Mouse (Mus musculus) E14TG2a.4 (cell line): ENCODE measurements around the gene Sar1b.

ENCODE experiments used
- H3K27me3 ChIP-seq: 2 replicates; pipeline ENCODE4 v1.6.1; 2014; ENCODE audit warnings: low read length, control low read depth; ENCODE audit not compliant: insufficient read depth
- H3K36me3 ChIP-seq: 2 replicates; pipeline ENCODE4 v1.6.1; 2014; ENCODE audit warnings: low read length, control low read depth; ENCODE audit not compliant: insufficient read depth
- H3K4me1 ChIP-seq: replicated peaks from 2 replicates; pipeline ENCODE4 v1.6.1; 2014; ENCODE audit warnings: low read depth, low read length, control low read depth
- H3K4me3 ChIP-seq: replicated peaks from 2 replicates; pipeline ENCODE4 v1.5.1; 2014; ENCODE audit warnings: mild to moderate bottlenecking, low read length
- H3K9me3 ChIP-seq: 2 replicates; pipeline ENCODE4 v1.6.1; 2014; ENCODE audit warnings: low read length, control low read depth
- CTCF ChIP-seq: conservative IDR thresholded peaks from 2 replicates; pipeline ENCODE4 v1.5.1; 2014; ENCODE audit warnings: low read length
- NANOG ChIP-seq: IDR thresholded peaks from 2 replicates; pipeline ENCODE4 v1.6.1; 2014; ENCODE audit warnings: borderline replicate concordance, low read length, mixed read lengths
- POU5F1 ChIP-seq: IDR thresholded peaks from 2 replicates; pipeline ENCODE4 v1.6.1; 2014; ENCODE audit warnings: low read length, borderline replicate concordance

Gene Sar1b

DNA sequence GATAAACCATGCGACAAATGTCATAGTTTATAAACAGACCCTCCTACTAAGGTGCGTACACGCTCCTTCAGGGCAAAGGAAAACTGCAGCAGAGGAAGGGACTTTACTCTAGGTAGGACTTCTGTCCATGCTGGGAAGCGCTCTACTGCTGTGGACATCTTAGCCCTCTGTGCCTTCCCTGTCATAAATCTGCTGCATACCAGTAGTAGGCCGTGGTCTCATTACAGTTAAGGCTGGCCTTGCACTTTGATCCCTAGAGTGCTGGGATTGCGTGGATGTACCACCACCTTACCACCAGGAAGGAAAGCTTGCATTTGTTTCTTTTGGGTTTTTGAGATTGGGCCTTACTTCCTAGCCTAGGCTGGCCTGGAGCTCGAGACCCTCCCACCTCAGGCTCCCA, 27.2 kb downstream of the Sar1b start:
- H3K27me3 ChIP-seq = no peaks in the 10 kb centered on the region
- TF ChIP-seq POU5F1 (no peak), CTCF (no peak), NANOG (no peak)
- peaks cover 7% of the 10 kb centered on the region for H3K4me1 ChIP-seq
- no peak overlapping the region for H3K4me3 ChIP-seq
- H3K9me3 ChIP-seq = no peaks in the 10 kb centered on the region
- peaks cover 58% of the 10 kb centered on the region for H3K36me3 ChIP-seq

DNA sequence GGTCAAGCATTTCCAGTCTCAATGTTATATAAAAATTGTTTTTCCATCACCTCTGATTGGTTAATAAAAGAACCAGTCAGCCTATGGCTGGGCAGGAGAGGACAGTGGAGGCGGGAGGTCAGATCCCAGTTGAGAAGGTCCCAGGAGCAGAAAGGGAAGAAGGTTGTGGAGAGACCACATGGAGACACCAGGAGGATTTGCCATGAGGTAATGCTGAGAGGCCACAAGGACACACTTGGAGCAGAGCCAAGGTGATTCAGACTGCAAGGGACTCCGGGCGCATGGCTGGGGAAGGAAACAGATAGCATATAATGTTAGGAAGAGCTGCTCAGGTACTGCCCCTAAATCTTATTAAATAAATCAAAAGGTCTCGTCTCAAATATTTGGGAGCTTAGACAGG, 32.8 kb downstream of the Sar1b start:
- peaks cover 6% of the 10 kb centered on the region; the same call in 1 of the 2 replicates for H3K4me1 ChIP-seq
- peaks cover 16% of the 10 kb centered on the region for H3K36me3 ChIP-seq
- TF ChIP-seq CTCF (no peak), NANOG (no peak), POU5F1 (no peak)
- H3K4me3 ChIP-seq = no peak overlapping the region
- no peaks in the 10 kb centered on the region for H3K27me3 ChIP-seq
- no peaks in the 10 kb centered on the region for H3K9me3 ChIP-seq

DNA sequence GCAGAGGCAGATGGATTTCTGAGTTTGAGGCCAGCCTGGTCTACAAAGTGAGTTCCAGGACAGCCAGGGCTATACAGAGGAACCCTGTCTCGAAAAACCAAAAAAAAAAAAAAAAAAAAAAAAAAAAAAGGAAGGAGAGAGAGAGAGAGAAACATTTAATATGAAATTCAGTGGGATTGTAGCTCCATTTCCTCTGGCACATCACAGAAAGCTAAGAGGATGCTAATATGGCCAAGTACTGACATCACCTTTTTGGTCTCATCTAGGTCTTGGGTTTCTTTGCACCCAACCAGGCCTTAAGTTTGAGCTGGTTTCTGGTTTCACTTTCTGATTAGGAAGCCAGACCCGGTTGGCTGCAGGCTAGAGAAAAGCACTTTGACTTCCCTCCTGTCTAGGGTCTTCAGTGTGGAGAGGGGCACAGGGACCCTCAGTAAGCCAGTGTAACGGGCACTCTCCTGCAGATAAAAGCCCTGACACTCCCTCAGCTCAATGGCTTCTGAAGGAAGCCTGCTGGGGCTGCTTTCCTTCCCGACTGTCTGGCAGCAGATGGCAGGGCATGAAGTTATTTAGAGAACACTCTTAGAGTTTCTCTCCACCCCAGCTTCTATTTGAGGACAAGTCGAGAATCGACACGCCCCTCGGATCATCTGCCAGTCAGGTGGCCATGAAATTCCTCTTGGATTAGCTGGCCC, 37.3 kb downstream of the Sar1b start:
- no peak for TF ChIP-seq NANOG
- TF ChIP-seq CTCF = no peak
- no peak for TF ChIP-seq POU5F1
- Histone ChIP-seq H3K36me3 (no peaks in the 10 kb centered on the region), H3K9me3 (no peaks in the 10 kb centered on the region), H3K4me1 (peaks cover 15% of the 10 kb centered on the region), H3K4me3 (no peak overlapping the region), H3K27me3 (no peaks in the 10 kb centered on the region)

DNA sequence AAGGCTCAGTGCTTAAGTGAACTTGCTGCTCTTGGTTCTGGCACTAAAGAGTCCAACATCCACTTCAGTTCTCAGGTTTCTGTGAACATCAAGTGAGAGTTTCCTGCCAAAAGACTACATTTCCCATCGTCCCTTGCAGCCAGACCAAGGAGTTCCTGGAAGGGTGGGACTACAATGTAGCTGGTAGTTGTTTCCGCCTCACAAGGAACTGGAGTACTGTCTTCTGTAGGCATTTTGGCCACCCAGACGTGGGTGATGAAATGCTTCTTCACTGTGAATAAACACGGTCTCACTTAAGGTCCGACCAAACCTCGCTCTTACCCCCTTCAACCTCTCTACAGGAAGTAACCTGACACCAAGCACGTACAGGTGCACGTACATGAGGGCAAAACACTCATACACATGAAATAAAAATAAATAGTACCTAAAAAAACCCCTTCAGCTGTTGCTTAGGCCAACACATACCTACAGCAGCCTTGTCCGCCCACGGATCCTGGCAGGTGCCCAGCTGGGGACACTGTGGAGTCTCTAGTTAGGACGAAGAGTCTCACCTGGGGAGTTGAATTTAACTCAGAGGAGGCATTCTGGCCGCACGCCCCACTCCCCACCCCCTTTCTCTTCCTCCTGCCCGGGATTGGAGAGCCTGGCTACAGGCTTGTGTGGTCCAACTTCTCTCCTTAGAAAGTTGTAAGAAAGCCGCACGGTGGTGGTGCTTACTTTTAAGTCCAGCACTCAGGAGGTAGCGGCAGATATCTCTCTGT, 41.9 kb downstream of the Sar1b start:
- no peaks in the 10 kb centered on the region for H3K36me3 ChIP-seq
- H3K4me1 ChIP-seq = peaks cover 43% of the 10 kb centered on the region
- H3K9me3 ChIP-seq = no peaks in the 10 kb centered on the region
- no peaks in the 10 kb centered on the region for H3K27me3 ChIP-seq
- TF ChIP-seq POU5F1 = no peak
- no peak for TF ChIP-seq NANOG
- TF ChIP-seq CTCF = no peak
- peak overlapping the region; percentile 76 for H3K4me3 ChIP-seq

DNA sequence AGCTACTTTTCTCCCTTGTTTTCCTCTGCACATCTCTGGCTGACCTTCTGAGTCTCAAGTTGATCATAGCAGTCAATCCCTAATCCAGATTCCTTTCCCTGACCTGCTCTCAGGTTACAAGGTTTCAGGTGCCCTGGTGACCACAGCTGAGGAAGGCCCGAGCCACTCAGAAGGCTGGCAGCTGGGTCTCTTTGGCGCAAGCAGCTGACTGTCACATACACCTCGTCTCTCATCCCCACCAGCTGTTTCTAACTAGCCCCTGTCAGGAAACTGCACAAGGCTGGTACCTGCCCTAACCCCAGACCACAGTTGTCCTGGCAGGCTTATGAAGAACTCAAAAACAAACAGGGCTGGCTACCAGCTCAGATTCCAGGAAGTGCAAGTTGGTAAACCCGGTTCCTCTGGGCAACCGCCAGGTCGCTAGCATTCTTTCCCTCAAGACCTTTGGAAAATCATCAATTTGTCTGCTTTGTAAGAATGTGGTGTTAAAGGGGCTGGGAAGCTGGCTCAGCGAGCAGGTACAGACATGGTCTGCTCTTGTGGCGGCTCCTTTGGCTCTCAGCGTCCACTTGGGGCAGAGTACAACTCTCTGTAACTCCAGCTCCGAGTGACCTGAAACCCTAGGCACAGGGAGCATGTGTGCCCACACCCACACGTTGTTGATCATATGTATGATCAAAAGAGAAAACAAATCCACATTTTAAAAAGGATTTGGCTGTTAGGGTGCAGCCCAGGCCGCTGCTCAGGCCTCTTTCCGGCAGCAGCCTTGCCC, 43.8 kb downstream of the Sar1b start:
- no peak for TF ChIP-seq POU5F1
- TF ChIP-seq NANOG = no peak
- TF ChIP-seq CTCF = no peak
- Histone ChIP-seq H3K4me1 (peaks cover 33% of the 10 kb centered on the region), H3K9me3 (no peaks in the 10 kb centered on the region), H3K36me3 (no peaks in the 10 kb centered on the region), H3K27me3 (no peaks in the 10 kb centered on the region), H3K4me3 (peak overlapping the region; percentile 62)

DNA sequence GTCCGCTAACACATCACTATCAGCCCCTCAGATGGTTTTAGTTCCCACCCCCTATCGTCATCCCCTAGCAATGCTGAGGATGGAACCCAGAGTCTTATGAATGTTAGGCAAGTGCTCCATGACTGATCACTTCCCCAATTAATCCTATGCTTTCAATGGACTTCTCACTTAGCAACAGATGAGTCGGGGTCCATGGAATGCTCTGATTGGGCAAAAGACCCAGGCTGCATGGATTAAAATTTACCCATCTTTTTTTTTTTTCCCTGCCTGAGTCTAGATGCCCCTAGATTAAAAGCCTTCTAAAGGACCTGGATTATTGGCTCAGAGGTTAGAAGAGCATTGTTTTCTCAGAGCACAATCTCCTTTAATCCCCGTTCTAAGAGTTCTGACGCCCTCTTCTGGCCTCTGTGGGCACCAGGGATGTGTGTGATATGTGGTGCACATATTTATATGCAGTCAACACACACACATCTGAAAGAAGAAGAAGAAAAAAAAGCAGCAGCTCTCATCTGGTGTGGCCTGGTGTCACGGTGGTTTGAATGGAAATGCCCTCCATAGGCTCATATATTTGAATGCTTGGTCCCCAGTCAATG, 46.2 kb downstream of the Sar1b start:
- Histone ChIP-seq H3K4me1 (peaks cover 37% of the 10 kb centered on the region), H3K9me3 (no peaks in the 10 kb centered on the region), H3K27me3 (no peaks in the 10 kb centered on the region), H3K4me3 (no peak overlapping the region), H3K36me3 (peaks cover 13% of the 10 kb centered on the region)
- TF ChIP-seq NANOG (no peak), CTCF (peak; percentile 39)

DNA sequence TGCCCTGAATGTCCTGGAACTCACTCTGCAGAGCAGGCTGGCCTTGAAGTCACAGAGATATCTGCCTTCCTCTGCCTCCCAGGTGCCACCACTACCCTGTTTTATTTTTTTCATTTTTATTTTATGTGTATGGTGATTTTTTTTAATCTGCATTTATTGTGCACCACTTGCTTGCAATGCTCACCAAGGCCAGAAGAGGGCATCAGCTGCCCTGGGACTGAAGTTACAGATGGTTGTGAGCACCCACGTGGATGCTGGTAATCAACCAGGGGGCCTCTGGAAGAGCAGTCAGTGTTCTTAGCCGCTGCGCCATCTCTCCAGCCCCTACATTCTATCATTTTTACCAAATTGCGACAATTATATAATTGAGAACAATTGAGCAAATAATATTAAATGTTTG, 47.7 kb downstream of the Sar1b start:
- TF ChIP-seq CTCF (peak; percentile 70), POU5F1 (no peak)
- peaks cover 34% of the 10 kb centered on the region for H3K4me1 ChIP-seq

DNA sequence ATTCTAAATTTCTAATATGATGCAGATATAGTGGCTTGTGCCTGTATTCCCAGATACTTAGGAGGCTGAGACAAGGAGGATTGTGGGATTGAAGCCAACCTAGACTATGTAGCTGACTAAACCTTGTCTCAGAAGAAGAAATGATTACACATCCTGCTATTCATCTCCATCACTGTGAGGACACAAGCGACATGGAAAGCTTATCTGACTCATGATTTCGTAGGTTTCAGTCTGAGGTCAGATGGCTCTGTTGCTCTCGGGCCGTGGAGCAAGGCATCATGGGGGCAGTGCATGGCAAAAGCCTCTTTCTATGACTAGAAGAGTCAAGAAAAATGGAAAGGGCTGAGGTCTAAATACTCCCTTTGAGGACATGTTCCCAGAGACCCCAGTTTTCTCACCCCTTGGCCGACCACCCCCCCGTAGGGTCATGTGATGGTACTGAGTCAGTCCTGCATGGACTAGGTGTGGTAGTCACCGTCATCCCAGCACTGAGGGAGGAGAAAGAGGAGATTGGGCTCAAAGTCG, 48.6 kb downstream of the Sar1b start:
- Histone ChIP-seq H3K9me3 (no peaks in the 10 kb centered on the region), H3K4me3 (no peak overlapping the region), H3K36me3 (peaks cover 35% of the 10 kb centered on the region), H3K4me1 (peaks cover 35% of the 10 kb centered on the region), H3K27me3 (no peaks in the 10 kb centered on the region)
- no peak for TF ChIP-seq POU5F1
- no peak for TF ChIP-seq NANOG
- no peak for TF ChIP-seq CTCF

More for the DNA sequence above, 47.7 kb downstream of the Sar1b start:
- H3K4me3 ChIP-seq = no peak overlapping the region
- no peaks in the 10 kb centered on the region for H3K27me3 ChIP-seq
- no peaks in the 10 kb centered on the region for H3K9me3 ChIP-seq
- H3K36me3 ChIP-seq = peaks cover 26% of the 10 kb centered on the region
